Mouse (Mus musculus) embryo, embryonic 10.5 days (tissue): Measurements from ENCODE around the gene Ppp2r5a.
"Not testable (repeated sequence)": the region's sequence is repeated elsewhere in the genome, so short reads cannot be mapped to it uniquely, and the experiment has no call there.

Source experiments
- DNase-seq: peaks from one replicate; pipeline ENCODE4 v3.0.0-alpha.2; 2015; ENCODE audit warnings: low spot score

Gene Ppp2r5a

DNA sequence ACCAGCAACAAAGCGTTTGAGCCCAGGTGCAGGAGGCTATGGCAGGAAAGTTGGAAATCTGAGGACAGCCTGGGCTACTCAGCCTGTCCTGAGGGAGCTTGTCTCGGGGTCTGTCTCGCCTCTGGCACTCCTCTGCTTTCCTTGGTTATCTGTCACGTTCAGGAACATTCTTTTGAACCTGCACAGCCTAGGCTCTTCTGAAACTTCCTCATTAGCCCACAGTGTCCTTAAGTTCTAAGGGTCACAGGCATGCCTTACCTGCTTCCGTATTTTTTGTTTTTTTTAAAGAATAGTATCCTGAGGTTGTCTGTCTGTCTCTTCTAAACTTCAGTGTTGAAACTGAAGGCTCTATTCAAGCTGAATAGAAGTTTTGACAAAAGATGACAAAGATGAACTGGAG lies at the start of gene Ppp2r5a:
Gene Ppp2r5a (minus strand): TSS at position 199 of the 400 bp plus-strand sequence.
- DNase-seq = no peak

DNA sequence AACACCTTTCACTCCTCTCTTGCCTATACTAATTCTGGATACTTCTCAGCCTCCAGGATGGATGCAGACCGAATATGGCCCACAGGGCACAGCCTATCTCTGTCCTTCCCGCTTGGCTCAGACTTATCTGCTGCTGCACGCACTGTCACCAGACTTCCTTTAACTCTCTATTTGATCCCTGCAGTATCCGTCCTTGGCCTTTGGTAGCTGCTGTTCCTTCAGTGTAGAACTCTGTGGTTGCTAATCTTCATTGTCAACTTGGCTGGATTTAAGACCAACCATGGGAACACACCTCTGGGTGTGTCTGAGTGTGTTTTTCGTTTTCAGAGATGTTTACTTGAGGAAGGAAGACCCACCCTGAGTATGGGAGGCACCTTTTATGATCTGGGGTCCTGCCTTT lies 47.5 kb upstream of the Ppp2r5a start:
- DNase-seq = no peak

DNA sequence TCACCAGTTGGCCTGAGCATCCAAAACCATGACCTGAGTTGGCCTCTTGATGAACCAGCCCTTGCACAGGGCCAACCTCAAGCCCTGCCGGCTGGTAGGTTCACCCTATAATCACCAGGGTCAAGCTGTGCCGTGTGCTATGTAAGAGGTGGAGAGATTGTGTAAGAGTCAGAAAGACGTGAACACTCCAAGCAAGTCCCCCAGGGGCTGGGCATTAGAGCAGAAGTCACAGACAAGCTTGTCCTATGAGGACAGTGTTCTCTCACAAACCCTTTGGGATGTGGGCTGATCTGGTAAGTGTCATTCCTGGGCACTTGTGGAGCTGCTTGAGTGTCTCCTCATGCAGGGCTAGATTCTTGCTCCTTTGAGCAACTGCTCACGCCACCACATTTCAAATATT lies 46.5 kb upstream of the Ppp2r5a start:
- no peak for DNase-seq

DNA sequence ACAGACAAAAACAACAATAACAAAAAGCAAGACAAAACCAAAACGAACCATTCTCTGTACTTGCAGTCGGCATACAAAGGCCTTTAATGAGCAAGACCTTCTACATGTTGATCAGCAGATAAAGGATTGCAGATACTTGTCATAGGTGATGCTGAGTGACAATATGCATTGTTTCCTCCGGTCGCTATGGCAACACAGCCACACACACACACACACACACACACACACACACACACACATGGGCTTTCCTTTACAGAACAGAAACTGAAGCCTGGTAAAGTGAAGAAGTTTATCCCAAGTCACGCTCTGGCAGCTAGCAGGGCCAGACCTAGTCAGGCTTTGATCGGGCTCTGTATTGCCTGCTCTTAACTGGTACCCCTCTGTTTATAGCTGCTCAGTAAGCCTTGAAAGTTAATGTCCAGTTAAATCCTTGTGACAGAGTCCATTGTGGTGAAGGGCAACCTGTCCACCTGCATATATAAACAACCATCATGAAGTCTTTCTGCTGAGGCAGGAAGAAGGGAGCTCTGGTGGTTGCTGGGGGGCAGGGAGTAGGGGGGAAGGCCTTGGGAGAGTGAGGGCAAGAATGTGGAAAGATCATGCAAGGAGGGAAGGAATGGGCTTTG lies 44.4 kb upstream of the Ppp2r5a start:
- no peak for DNase-seq

DNA sequence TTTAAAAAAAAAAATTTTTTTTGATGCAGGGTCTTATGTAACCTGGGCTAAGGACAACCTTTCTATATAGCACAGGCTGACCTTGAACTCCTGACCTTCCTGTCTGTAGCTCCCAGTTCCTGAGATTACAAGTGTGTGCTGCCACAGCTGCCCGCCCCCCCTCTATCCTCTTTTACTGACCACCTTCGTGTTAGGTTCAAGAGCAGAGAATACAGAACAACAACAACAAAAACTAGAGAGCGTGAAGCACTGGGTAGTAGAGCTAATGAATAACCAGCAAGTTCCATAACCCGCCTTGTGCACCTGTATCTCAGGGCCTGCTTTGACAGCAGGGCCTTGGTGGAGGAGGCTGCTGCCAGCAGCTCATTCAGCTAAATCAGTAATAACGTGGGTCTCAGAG lies 43.2 kb upstream of the Ppp2r5a start:
- DNase-seq = no peak

DNA sequence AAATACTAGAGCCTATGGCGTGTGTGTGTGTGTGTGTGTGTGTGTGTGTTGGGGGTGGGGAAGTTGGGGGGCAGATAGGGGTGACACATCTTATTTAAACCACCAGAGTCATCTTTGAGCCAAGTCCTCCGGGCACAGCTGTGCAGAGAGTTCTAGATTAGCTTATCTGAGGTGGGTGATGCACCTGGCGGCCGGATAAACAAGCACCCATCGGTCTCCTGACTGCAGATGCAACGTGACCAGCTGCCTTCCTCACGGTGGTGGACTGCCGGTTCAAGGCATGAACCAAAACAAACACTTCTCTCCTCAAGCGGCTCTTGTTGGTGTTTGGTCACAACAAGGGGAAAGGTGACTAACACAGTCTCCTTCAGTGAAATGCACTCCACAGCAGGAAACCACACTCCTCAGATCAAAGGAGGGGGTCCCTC lies 42.8 kb upstream of the Ppp2r5a start:
- no peak for DNase-seq

DNA sequence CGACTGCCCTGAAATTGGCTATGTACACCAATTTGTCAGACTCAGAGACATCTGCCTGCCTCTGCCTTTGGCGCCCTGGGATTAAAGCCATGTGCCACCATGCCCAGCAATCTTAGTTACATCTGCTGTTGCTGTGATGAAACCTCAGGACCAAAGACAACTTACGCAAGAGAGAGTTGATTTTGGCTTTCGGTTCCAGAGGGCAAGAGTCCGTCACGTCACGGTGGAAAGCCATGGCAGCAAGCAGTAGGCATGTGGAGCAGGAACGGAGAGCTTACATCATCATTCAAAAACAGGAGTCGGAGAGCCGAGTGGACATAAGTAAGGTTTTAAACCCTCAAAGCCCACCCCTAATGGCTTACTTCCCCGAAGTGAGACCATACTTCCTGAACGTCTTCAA lies 42.3 kb upstream of the Ppp2r5a start:
- no peak for DNase-seq

DNA sequence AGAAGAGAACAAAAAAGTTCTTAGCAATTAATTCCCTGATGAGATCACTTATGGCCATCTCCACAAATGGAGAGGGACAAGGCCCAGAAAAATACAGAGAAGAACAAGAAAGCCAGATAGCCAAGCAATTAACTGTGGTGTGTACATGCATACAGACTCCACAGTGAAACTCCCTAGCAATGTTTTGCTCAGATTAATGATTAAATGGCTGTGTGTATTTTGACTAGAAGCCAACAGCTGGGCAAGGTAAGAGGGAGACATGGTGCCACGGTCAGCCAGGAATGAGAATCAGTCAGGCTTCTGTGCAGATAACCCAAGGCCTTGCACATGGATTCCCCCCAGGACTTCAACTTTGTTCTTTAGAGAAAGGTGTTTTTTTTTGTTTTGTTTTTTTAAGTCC lies 41.4 kb upstream of the Ppp2r5a start:
- no peak for DNase-seq

DNA sequence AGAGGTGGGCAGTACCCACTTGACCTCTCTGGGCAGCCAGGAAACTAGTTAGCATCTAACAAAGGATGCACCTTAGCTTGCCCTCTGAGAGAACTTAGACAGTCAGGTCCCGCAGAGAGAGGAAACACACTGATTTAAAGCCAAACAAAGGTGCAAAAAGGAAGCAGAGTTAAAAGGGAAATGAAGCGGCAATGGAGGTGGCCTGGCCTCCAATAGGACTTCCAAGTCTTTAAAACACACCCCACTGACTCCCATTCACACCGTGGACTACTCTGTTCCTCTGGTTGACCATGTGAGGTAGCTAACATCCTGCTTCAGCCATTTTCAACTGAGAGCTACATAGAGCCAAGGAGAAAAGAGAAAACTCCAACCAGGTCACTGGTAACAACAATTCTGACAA lies 35.9 kb upstream of the Ppp2r5a start:
- DNase-seq = no peak

DNA sequence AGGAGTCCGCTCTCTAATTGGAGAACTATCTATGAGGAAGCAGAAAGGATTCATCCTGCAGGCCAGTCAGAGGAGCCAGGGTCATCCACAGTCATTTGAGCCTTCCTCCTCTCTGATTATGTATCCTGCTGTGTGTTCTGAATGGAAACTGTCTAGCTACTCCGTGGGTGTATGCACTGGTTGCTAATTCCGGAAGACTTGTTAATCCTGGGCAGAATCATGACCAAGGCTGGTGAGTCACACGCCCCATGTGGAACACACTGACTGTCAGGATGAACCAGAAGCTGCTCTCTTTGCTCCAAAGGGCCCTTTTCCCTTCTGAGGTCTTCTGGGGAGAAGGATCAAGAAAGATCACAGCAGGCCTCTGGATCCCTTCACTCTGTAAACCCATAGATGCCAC lies 35.5 kb upstream of the Ppp2r5a start:
- no peak for DNase-seq

DNA sequence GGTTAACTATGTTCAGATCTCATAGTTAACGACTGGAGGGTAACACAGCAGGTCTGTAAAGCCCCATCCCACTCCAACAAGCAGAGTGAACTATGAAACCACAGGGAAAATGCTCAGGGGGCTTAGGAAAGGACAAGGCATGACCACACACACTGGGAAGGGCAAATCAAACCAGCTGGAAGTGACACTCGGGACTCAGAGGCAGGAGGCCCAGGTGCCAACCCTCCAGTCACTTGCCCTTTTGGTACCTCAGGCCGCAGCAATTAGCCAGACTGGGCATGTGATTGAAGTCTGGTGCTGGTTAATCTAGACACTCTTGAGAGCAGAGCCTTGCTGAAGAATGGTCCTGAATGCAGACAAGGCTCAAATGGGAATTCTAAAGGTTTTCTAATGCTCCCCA lies 33.6 kb upstream of the Ppp2r5a start:
- no peak for DNase-seq

DNA sequence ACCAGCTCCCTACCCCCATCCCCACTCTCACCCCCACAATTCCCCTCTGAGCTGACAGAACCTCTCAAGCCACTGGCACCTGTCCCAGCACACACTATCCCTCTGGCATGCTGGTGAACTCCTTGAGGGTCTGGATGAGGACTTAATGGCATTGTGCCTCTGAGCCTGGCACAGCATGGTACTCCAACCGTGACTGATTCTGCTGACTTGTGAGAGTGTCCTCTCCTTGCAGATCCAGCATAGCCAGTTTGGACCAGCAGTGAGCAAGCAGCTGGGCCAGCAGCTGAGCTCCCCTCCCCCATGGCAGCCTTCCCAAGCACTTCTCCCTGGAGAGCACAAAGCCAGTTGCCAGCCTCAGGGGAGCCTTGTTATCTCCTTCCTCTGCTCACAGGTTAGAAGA lies 32.3 kb upstream of the Ppp2r5a start:
- no peak for DNase-seq

DNA sequence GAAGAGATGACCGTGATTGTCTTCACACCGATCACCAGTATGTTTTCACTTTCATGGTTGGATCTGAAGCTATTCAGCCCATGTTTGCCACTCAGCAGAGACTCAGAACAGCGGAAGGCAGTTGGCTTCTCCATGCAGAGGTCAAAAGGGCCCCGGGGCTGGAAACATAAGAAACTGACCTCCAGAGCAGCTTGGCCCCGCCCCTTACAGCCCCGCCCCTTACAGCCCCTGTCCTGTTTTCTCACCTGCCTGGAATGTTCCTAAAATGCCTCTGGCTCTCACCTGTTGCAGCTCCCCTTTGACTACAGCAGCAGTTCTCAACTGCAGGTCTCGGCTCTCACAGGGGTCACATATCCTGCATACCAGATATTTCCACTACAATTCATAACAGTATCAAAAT lies 29.5 kb upstream of the Ppp2r5a start:
- DNase-seq = no peak

DNA sequence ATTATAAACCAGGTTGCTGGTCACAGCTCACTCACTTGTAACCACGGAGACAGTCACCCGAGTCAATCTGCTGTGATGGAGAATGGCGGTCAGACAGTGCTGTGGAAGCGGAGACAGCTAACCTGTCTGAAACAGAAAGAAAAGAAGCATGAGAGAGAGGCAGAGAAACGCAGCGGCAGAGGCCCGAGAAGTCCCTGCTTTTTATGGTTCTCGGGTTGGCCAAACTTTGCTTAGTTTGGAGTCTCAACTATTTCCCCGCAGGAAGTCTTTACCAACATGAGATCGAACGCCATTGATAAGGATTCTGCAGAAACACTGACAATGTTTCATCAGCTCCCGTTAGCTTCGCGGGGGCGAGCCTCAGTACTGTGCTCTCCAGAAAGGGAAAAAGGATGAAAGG lies 29.0 kb upstream of the Ppp2r5a start:
- no peak for DNase-seq

DNA sequence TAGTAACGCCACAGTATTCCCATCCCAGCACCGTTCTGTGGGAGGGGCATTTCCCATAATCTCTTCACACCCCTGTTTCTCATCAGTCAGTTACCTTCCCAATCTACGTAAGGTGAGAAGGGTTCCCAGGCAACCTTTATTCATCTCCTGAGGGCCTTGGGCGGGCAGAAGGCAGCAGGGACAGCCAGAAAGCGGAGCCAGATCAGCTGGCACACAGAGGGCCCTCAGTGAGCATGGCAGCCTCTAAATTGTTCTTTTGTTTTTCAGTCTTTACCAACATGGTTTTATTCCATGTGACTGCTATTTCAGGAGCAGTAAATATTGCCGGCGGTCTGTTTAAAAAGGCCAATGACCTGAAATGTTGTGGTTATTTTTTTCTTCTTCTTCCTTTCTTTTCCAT lies 27.0 kb upstream of the Ppp2r5a start:
- DNase-seq = no peak

DNA sequence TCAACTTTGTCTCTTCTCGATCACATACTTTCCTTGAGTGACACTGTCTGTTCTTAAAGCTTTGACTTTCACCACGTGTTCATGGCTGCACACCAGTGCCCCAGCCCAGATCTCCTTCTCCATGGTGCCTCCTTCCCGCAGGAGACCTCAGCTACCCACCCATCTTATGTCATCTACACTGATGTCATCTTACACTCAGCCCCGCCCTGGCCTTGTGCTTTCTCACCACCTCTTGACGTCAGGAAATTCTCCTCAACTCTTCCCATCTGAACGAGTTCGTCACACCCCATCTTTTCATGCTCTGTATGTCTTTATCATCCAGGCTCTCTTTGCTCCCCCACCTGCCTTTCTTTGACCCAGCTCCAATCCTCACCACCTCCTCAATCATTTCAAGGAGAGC lies 22.8 kb upstream of the Ppp2r5a start:
- DNase-seq = no peak

DNA sequence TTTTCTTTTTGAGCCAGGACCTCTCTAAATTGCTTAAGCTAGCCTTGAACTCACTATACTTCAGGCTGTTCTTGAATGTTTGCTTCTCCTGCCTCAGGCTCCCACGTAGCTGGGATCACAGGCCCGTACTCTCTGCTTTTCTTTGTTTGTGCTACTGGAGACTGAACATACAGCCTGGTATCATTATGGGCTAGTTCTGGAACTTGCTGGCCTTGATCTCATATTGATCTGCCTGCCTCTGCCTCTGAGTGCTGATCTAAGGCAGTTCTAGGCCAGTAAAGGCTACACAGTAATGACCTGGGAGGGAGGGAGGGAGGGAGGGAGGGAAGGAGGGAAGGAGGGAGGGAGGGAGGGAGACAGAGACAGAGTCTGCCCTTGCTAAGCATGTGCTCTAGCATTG lies 20.1 kb upstream of the Ppp2r5a start:
- no peak for DNase-seq

DNA sequence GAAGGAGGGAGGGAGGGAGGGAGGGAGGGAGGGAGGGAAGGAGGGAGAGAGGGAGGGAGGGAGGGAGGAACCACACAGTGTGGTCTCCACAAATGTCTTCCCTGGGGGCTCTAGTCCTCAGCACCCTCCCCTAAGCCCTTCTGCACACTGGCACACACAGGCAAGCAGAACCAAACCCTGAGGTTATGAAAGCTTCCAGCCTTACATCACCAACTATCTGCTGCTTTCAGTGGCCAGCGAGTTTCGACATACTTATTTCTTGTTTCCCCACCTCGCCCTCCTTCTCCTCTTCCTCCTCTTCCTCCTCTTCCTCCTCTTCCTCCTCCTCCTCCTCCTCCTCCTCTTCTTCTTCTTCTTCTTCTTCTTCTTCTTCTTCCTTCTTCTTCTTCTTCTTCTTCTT lies 19.6 kb upstream of the Ppp2r5a start:
- DNase-seq = not testable (repeated sequence)

DNA sequence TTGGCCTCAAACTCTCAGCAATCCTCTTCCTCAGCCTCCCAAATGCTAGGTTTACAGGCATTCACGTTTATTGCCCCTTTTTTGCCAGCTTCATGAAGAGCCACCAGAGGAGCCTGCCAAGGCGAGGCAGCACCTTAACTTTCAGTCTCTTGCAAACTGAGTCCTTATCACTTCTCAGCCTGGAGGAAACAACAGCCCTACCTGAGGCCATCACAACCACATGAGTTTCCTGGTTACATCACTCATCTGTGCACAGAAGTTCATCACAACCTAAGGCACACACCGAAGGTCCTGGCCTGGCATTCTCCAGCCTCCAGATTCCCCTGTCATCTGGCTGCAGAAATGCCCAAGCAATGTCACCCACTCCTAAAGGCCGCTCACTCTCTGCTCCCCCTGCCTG lies 19.1 kb upstream of the Ppp2r5a start:
- DNase-seq = no peak

DNA sequence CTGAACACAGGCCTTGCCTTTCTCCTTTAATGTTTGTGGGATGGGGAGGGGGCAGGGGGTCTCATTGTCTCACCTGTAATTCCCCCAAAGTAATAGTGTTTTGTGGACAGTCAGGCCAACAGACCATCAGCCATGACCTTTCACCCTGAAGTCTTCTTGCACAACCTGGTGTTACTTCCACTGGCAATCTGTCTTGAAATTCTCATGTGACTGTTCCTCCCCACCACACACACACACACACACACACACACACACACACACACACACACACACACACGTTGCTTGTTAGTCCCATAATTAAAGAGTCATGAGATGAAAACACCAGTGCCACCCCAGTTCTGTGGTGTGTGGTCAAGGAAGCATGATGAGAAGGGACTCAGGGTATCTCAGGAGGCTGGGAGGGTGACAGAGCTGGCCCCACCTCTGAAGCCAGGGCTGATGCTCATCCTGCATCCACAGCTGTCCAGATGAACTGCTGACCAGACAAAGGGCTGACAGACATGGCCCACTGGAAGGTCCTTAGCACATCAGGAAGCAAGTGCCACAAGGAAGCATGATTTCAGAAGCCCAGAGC lies 18.4 kb upstream of the Ppp2r5a start:
- no peak for DNase-seq

DNA sequence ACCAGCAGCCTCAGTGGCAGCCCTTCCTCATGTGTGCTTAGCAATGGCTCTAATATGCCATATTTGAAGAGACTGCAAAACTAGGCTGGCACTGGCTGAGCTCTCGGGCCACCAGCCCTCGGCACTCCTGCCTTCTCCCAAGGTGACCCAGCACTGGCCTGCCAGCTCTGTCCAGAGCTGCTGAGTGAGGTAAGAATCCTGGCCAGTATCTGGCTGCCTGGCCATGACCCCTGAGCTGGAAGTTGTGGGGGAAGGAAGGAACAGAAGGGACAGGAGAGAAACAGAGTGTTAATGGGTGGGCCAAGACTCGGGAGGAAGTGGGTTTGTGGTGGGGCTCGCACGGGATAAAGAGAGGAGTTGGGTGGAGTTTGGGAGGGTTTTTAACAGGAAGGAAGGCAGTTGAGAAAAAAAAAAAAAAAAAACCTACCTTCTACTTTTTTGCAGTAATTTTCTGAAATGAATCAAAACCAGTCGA lies 17.9 kb upstream of the Ppp2r5a start:
- DNase-seq = no peak

DNA sequence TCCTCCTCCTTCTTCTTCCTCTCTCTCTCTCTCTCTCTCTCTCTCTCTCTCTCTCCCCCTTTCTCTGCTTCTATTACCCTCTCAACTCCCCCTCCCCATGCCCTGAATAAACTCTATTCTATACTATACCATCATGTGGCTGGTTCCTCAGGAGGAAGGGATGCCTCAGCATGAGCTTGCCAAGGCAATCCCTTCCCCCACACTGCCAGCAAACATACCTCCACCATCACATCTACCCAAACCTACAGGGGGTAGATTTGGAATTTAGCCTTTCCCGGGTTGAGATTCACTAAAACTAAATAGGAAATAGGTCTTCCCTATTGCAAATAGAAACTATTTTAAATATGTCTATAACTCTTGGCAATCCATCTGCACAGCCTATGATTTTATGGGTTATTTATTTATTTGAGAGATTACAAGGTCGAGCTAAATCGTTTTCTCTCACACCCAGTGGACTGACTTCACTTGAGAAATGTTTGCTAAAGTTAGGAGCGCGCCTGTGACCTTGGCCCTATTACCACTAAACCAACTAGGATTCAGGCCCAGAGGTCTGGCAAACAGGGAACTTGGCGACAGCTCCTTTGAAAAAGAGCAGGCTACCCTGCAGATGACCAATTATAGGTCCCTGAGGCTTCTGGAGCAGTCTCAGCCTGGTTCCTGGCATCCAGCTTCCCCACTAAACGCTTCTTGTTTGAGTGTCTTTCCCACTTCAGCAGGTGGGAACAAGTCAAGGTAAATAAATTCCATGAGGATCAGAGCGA lies 17.1 kb upstream of the Ppp2r5a start:
- DNase-seq = peak; percentile 36

DNA sequence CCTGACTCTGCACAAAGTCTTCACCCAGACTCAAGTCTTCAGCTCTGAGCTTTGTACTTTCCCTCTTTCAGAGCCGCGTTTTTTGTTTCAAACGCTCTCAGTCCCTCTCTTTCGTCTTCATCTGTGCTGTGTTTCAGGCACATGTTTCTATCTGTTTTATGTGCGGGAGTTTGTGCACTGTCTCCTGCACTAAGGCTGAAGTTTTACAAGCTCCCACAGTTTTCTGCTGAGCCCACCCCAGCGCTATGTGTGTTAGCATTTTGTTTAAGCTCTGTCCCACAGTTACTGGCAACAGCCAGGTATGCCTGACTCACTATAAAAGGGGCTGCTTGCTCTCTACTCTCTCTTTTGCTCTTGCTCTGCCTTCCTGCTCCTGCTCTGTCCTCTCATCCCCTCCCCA lies 16.3 kb upstream of the Ppp2r5a start:
- no peak for DNase-seq

DNA sequence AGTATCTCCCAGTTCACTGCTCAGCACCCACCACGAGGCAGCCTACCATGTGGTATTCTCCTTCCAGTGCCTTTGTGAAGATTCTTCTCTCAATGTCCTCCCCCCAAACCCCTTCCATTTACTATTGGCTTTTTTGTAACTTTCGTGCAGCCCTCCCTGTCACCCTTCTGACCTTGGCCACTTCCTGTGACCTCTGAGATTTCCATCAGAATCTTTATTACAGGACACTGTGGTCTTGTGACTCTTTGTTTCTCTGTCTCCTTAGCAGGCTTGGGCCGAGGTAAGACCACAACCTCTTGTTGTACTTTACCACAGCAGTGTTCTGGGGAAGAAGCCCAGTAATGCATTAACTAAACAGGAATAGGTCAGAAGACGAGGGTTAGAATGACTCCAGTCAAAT lies 15.9 kb upstream of the Ppp2r5a start:
- DNase-seq = no peak
